Mouse (Mus musculus): ENCODE data around the gene Gm20834. TPM values are rescaled to one million over a fixed set of nuclear protein-coding genes. Genes with fewer than 3 reads are reported as not detected.

The Gm20834 gene
- not detected for polyA plus RNA-seq (2014; fragmentation: Illumina TruSeq; extraction: RNeasy Lipid Tissue Mini Kit (QIAGEN cat#74804); ENCODE audit: low read depth, low replicate concordance)

GRCm38 (mm10) chrY:10324489-10324888 lies at the start of gene Gm20834:
Gm20834 (minus strand) TSS chrY:10324589.

Other genes starting within 250 kb of the Gm20834 start
- gene Gm21310, start 177.4 kb downstream of the Gm20834 start, polyA plus RNA-seq (2014; fragmentation: Illumina TruSeq; extraction: RNeasy Lipid Tissue Mini Kit (QIAGEN cat#74804); ENCODE audit: low read depth, low replicate concordance), result not detected
- gene Gm28510, start 88.1 kb upstream of the Gm20834 start, polyA plus RNA-seq (2014; fragmentation: Illumina TruSeq; extraction: RNeasy Lipid Tissue Mini Kit (QIAGEN cat#74804); ENCODE audit: low read depth, low replicate concordance), result not detected
- gene Gm20737, start 211.5 kb upstream of the Gm20834 start, polyA plus RNA-seq (2014; fragmentation: Illumina TruSeq; extraction: RNeasy Lipid Tissue Mini Kit (QIAGEN cat#74804); ENCODE audit: low read depth, low replicate concordance), result not detected
- not detected for gene Gm21775, start 228.9 kb upstream of the Gm20834 start, polyA plus RNA-seq (2014; fragmentation: Illumina TruSeq; extraction: RNeasy Lipid Tissue Mini Kit (QIAGEN cat#74804); ENCODE audit: low read depth, low replicate concordance)